Mouse (Mus musculus) E14TG2a.4 (cell line): ENCODE data around the gene Akap17b.

Experiments
- CTCF ChIP-seq: conservative IDR thresholded peaks from 2 replicates; pipeline ENCODE4 v1.5.1; 2014; ENCODE audit warnings: low read length
- POU5F1 ChIP-seq: IDR thresholded peaks from 2 replicates; pipeline ENCODE4 v1.6.1; 2014; ENCODE audit warnings: low read length, borderline replicate concordance

DNA sequence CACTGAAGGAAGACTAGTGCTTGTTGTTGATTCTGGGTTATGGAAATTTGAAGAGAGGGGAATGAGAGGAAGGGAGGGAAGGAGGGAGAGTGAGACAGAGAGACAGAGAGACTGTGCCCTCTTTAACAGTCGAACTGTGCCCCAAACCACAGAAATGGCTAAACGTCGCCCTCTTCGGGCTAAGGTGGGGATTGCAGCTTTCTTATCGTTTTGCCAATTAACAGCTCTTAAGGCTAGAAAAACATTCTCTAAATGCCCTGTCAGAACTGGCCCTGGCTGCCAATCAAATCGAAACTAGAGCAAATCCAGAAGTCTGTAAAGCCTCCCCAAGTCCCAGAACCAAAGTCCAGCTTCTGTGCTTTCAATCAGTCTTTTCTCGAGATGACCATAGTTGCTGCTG is 83.5 kb downstream of the Akap17b start:
- TF ChIP-seq CTCF = peak; percentile 59
- TF ChIP-seq POU5F1 = no peak
